Mouse (Mus musculus) CH12.LX (cell line): Measurements from ENCODE around the gene Mcmbp. TPM values are rescaled to one million over a fixed set of nuclear protein-coding genes. Genes with fewer than 3 reads are reported as not detected.

Experiments used
- DNase-seq: peaks from one replicate; pipeline ENCODE4 v3.0.0-alpha.2; 2013; ENCODE audit errors: extremely low read depth
- H3K27ac ChIP-seq: 2 replicates; pipeline ENCODE4 v1.5.1; 2012; ENCODE audit warnings: low read depth, mild to moderate bottlenecking, control low read depth, moderate library complexity; ENCODE audit not compliant: insufficient read depth
- H3K27me3 ChIP-seq: replicated peaks from 2 replicates; pipeline ENCODE3; 2012; ENCODE audit warnings: inconsistent platforms
- H3K36me3 ChIP-seq, 2 experiments: replicated peaks in 1 of 2; 2 replicates each; pipeline versions ENCODE3 to v1.6.1; 2012; ENCODE audit warnings: inconsistent platforms in 1 of 2, low read length in 1 of 2, mild to moderate bottlenecking in 1 of 2, mixed read lengths in 1 of 2, moderate library complexity in 1 of 2; ENCODE audit not compliant: control insufficient read depth in 1 of 2, insufficient read depth in 1 of 2
- H3K4me1 ChIP-seq, 2 experiments: 2 replicates each; pipeline ENCODE4 v1.6.1; 2012; ENCODE audit warnings: inconsistent platforms in 1 of 2, moderate library complexity in 1 of 2; ENCODE audit not compliant: insufficient read depth in 2 of 2, control insufficient read depth in 1 of 2
- H3K4me2 ChIP-seq: 2 replicates; pipeline ENCODE4 v1.6.1; 2012; ENCODE audit warnings: low read depth, mild to moderate bottlenecking, control low read depth; ENCODE audit not compliant: poor library complexity, insufficient read depth, severe bottlenecking
- H3K4me3 ChIP-seq, 3 experiments: fragments of 150-350 bp in 1 of 3; sonication (generic) in 1 of 3; replicated peaks in 1 of 3; 2 replicates each; pipeline versions ENCODE3 to v1.5.1; 2011 to 2012; ENCODE audit warnings: low read depth in 2 of 3, low read length in 2 of 3, mild to moderate bottlenecking in 2 of 3, moderate library complexity in 2 of 3, control low read depth in 1 of 3, improper control_type of control experiment in 1 of 3, inconsistent platforms in 1 of 3, mixed read lengths in 1 of 3; ENCODE audit not compliant: poor library complexity in 1 of 3
- H3K79me2 ChIP-seq: replicated peaks from 2 replicates; pipeline ENCODE4 v1.6.1; 2012; ENCODE audit warnings: mild to moderate bottlenecking, moderate library complexity; ENCODE audit not compliant: control insufficient read depth, poor library complexity, insufficient read depth, severe bottlenecking; ENCODE audit errors: extremely low read depth
- H3K9ac ChIP-seq: 2 replicates; pipeline ENCODE4 v1.6.1; 2012; ENCODE audit warnings: low read depth, mild to moderate bottlenecking, control low read depth, moderate library complexity; ENCODE audit not compliant: insufficient read depth
- H3K9me3 ChIP-seq: replicated peaks from 2 replicates; pipeline ENCODE3; 2012; ENCODE audit warnings: low read length, inconsistent platforms, mixed read lengths
- BHLHE40 ChIP-seq: IDR thresholded peaks from 2 replicates; pipeline ENCODE4 v1.6.1; 2011; ENCODE audit warnings: mild to moderate bottlenecking, low read depth, low read length, improper control_type of control experiment
- CHD1 ChIP-seq: IDR thresholded peaks from 2 replicates; pipeline ENCODE4 v1.6.1; 2012; ENCODE audit warnings: low read depth, low read length, improper control_type of control experiment, inconsistent platforms
- E2F4 ChIP-seq: IDR thresholded peaks from 2 replicates; pipeline ENCODE4 v1.6.1; 2011; ENCODE audit warnings: low read depth, low read length, improper control_type of control experiment; ENCODE audit not compliant: insufficient replicate concordance
- ELF1 ChIP-seq: IDR thresholded peaks from 2 replicates; pipeline ENCODE4 v1.6.1; 2014; ENCODE audit warnings: low read depth, mild to moderate bottlenecking, inconsistent platforms, low read length, improper control_type of control experiment
- EP300 ChIP-seq: IDR thresholded peaks from 2 replicates; pipeline ENCODE4 v1.6.1; 2011; ENCODE audit warnings: low read length, improper control_type of control experiment
- ETS1 ChIP-seq: conservative IDR thresholded peaks from 2 replicates; pipeline ENCODE4 v1.6.1; 2012; ENCODE audit warnings: low read depth, mild to moderate bottlenecking, inconsistent platforms, low read length, improper control_type of control experiment, moderate library complexity
- GABPA ChIP-seq: IDR thresholded peaks from 2 replicates; pipeline ENCODE4 v1.6.1; 2012; ENCODE audit warnings: low read depth, low read length, improper control_type of control experiment, inconsistent platforms; ENCODE audit not compliant: insufficient replicate concordance
- HCFC1 ChIP-seq: IDR thresholded peaks from 2 replicates; pipeline ENCODE4 v1.6.1; 2012; ENCODE audit warnings: low read depth, mild to moderate bottlenecking, inconsistent platforms, low read length, improper control_type of control experiment
- IRF4 ChIP-seq: IDR thresholded peaks from 2 replicates; pipeline ENCODE4 v1.6.1; 2014; ENCODE audit warnings: low read depth, mild to moderate bottlenecking, inconsistent platforms, low read length, improper control_type of control experiment
- JUN ChIP-seq: IDR thresholded peaks from 2 replicates; pipeline ENCODE4 v1.6.1; 2011; ENCODE audit warnings: low read depth, mild to moderate bottlenecking, low read length, improper control_type of control experiment, moderate library complexity; ENCODE audit not compliant: insufficient read depth
- JUND ChIP-seq: conservative IDR thresholded peaks from 2 replicates; pipeline ENCODE4 v1.6.1; 2011; ENCODE audit warnings: low read depth, low read length, improper control_type of control experiment
- KAT2A ChIP-seq: IDR thresholded peaks from 2 replicates; pipeline ENCODE4 v1.6.1; 2012; ENCODE audit warnings: low read length, improper control_type of control experiment, inconsistent platforms; ENCODE audit not compliant: insufficient replicate concordance
- MAX ChIP-seq: IDR thresholded peaks from 2 replicates; pipeline ENCODE4 v1.6.1; 2011; ENCODE audit warnings: low read length, improper control_type of control experiment
- MEF2A ChIP-seq: IDR thresholded peaks from 2 replicates; pipeline ENCODE4 v1.6.1; 2014; ENCODE audit warnings: low read depth, mild to moderate bottlenecking, inconsistent platforms, low read length, improper control_type of control experiment, borderline replicate concordance
- MXI1 ChIP-seq: IDR thresholded peaks from 2 replicates; pipeline ENCODE4 v1.6.1; 2011; ENCODE audit warnings: mild to moderate bottlenecking, low read depth, low read length, improper control_type of control experiment
- MYC ChIP-seq: IDR thresholded peaks from 2 replicates; pipeline ENCODE4 v1.6.1; 2011; ENCODE audit warnings: low read depth, mild to moderate bottlenecking, improper control_type of control experiment, low read length
- NELFE ChIP-seq: IDR thresholded peaks from 2 replicates; pipeline ENCODE4 v1.6.1; 2011; ENCODE audit warnings: low read depth, low read length, improper control_type of control experiment
- NRF1 ChIP-seq: IDR thresholded peaks from 2 replicates; pipeline ENCODE4 v1.6.1; 2014; ENCODE audit warnings: low read depth, mild to moderate bottlenecking, inconsistent platforms, low read length, improper control_type of control experiment, moderate library complexity
- PAX5 ChIP-seq: IDR thresholded peaks from 2 replicates; pipeline ENCODE4 v1.6.1; 2012; ENCODE audit warnings: low read length, inconsistent platforms, mixed read lengths
- POLR2A ChIP-seq: IDR thresholded peaks from 2 replicates; pipeline ENCODE4 v1.6.1; 2011; ENCODE audit warnings: low read depth, mild to moderate bottlenecking, improper control_type of control experiment, low read length
- RAD21 ChIP-seq: IDR thresholded peaks from 2 replicates; pipeline ENCODE4 v1.6.1; 2011; ENCODE audit warnings: low read depth, mild to moderate bottlenecking, low read length, improper control_type of control experiment, moderate library complexity
- RCOR1 ChIP-seq: conservative IDR thresholded peaks from 2 replicates; pipeline ENCODE4 v1.6.1; 2012; ENCODE audit warnings: low read depth, mild to moderate bottlenecking, inconsistent platforms, low read length, improper control_type of control experiment
- SIN3A ChIP-seq: IDR thresholded peaks from 2 replicates; pipeline ENCODE4 v1.6.1; 2012; ENCODE audit warnings: low read length, improper control_type of control experiment, inconsistent platforms
- SMC3 ChIP-seq: IDR thresholded peaks from 2 replicates; pipeline ENCODE4 v1.6.1; 2011; ENCODE audit warnings: low read depth, low read length, improper control_type of control experiment
- TBP ChIP-seq: conservative IDR thresholded peaks from 2 replicates; pipeline ENCODE4 v1.6.1; 2011; ENCODE audit warnings: low read depth, low read length, improper control_type of control experiment
- TCF12 ChIP-seq: IDR thresholded peaks from 2 replicates; pipeline ENCODE4 v1.6.1; 2014; ENCODE audit warnings: low read depth, mild to moderate bottlenecking, inconsistent platforms, low read length, improper control_type of control experiment
- UBTF ChIP-seq: IDR thresholded peaks from 2 replicates; pipeline ENCODE4 v1.6.1; 2012; ENCODE audit warnings: low read depth, mild to moderate bottlenecking, inconsistent platforms, low read length, improper control_type of control experiment, moderate library complexity
- USF1 ChIP-seq: IDR thresholded peaks from 2 replicates; pipeline ENCODE4 v1.6.1; 2014; ENCODE audit warnings: low read depth, mild to moderate bottlenecking, inconsistent platforms, low read length, improper control_type of control experiment
- USF2 ChIP-seq: conservative IDR thresholded peaks from 2 replicates; pipeline ENCODE4 v1.6.1; 2011; ENCODE audit warnings: low read depth, low read length, improper control_type of control experiment
- ZC3H11A ChIP-seq: IDR thresholded peaks from 2 replicates; pipeline ENCODE4 v1.6.1; 2012; ENCODE audit warnings: low read depth, mild to moderate bottlenecking, inconsistent platforms, low read length, improper control_type of control experiment
- ZKSCAN1 ChIP-seq: IDR thresholded peaks from 2 replicates; pipeline ENCODE4 v1.6.1; 2012; ENCODE audit warnings: low read depth, inconsistent platforms, low read length, improper control_type of control experiment, borderline replicate concordance
- ZNF384 ChIP-seq: IDR thresholded peaks from 2 replicates; pipeline ENCODE4 v1.6.1; 2012; ENCODE audit warnings: low read depth, low read length, improper control_type of control experiment, inconsistent platforms
- dilution Hi-C: fragments of 300-500 bp; cut with MboI; formaldehyde crosslinking; loops from 2 replicates; pipeline ENCODE4 v1.14.3; 2020; ENCODE audit warnings: low sequenced_read_pairs; ENCODE audit not compliant: extremely low pct_unique_long_range_greater_than_20kb, extremely low pct_ligation_motif_present
- in situ Hi-C: fragments of 300-500 bp; cut with MboI; formaldehyde crosslinking; loops from 3 replicates; pipeline ENCODE4 v1.14.3; 2019; ENCODE audit warnings: low sequenced_read_pairs, low pct_ligation_motif_present, low pct_unique_long_range_greater_than_20kb, mixed read lengths
- polyA plus RNA-seq: library from polyadenylated mRNA; unstranded; fragments of >175 nt; gene quantifications from 2 replicates; pipeline ENCODE4 v1.2.1, GENCODE M21; 2012; ENCODE audit warnings: low read depth; ENCODE audit not compliant: insufficient read length
- total RNA-seq, 2 experiments: library from RNA; depleted of rRNA; stranded (reverse); fragments of 300-350 nt in 1 of 2; fragments of >200 nt in 1 of 2; gene quantifications; 2 replicates each; pipeline ENCODE4 v1.2.3; 2012 to 2014

The Mcmbp gene
- total and polyA plus RNA-seq, 3 experiments: 45.2 to 75.7 (median 69.4) TPM

DNA sequence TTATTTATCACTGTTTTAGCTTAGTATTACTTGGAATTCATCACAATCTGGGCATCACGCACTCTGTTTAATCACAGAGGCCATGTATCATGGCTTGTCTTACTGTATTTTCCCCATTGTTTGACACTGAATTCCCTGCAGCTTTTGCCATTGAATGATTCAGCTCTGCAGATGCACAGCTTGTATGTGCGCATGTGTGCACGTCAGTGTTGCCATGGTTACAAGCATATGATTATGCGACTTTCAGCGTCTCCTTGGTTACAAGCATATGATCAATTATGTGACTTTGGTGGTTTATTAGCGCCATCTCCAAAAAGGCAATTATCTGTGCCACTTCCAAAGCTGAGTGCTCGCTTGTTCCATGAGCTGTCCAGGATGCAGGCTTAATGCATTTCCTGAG is 49.5 kb downstream of the Mcmbp start:
- dilution Hi-C loops (no loop called here), in situ Hi-C loops (no loop called here)
- no peak overlapping the region for H3K27ac ChIP-seq
- H3K4me2 ChIP-seq: no peak overlapping the region
- H3K36me3 ChIP-seq: peaks cover 11 to 41% of the 10 kb centered on the region in 2 experiments
- no peak overlapping the region for H3K9ac ChIP-seq
- no peaks in the 10 kb centered on the region for H3K27me3 ChIP-seq
- no peak for TF ChIP-seq PAX5
- no peak for TF ChIP-seq ELF1
- TF ChIP-seq ZKSCAN1: no peak
- TF ChIP-seq SMC3: no peak
- TF ChIP-seq IRF4: no peak
- peaks cover 0 to 7% of the 10 kb centered on the region in 2 experiments; a peak in 1 of 4 replicates for H3K4me1 ChIP-seq
- no peaks in the 10 kb centered on the region for H3K79me2 ChIP-seq
- no peaks in the 10 kb centered on the region for H3K9me3 ChIP-seq
- H3K4me3 ChIP-seq: no peak overlapping the region
- no peak for DNase-seq

DNA sequence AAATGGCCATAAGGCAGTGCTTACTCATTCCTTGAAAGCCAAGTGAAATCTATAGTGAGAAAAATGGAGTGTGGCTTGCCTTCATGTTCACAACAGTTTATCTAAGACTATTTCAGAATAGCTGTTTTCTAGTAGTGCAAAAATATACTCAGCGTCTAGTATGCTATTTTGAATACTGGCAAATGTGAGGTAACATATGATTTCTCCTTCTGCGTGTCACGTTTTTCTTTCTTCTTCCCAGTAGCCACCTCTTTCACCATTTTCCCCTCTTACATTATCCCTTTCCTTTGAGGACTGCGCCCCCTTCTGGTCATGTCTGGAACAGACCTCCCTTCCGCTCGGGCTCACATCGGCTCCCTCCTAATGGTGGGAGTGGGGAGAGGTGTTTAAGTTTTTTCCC is 50.2 kb downstream of the Mcmbp start:
- peaks cover 11 to 42% of the 10 kb centered on the region in 2 experiments for H3K36me3 ChIP-seq
- no peaks in the 10 kb centered on the region for H3K79me2 ChIP-seq
- H3K9me3 ChIP-seq: no peaks in the 10 kb centered on the region
- H3K4me3 ChIP-seq: no peak overlapping the region
- H3K27me3 ChIP-seq: no peaks in the 10 kb centered on the region
- H3K9ac ChIP-seq: no peak overlapping the region
- dilution Hi-C loops: no loop called here
- in situ Hi-C loops: no loop called here
- H3K4me2 ChIP-seq: peak overlapping the region; percentile 45; the same call in 1 of the 2 replicates
- peak; percentile 76 for DNase-seq
- H3K4me1 ChIP-seq: peaks cover 0 to 7% of the 10 kb centered on the region in 2 experiments; a peak in 1 of 4 replicates
- H3K27ac ChIP-seq: no peak overlapping the region
- TF ChIP-seq USF2 (no peak), HCFC1 (peak; percentile 39; the same call in 1 of the 2 replicates), GABPA (no peak), MEF2A (peak; percentile 47; the same call in 1 of the 2 replicates), JUN (peak; percentile 38; the same call in 1 of the 2 replicates), KAT2A (no peak), RCOR1 (0 out of 2 replicates have a peak, but pooled peaks have one; percentile 49), ETS1 (no peak), TCF12 (no peak), USF1 (no peak), MAX (peak; percentile 42; the same call in 1 of the 2 replicates), IRF4 (peak; percentile 82), E2F4 (no peak), BHLHE40 (peak; percentile 94), PAX5 (no peak), EP300 (peak; percentile 58; the same call in 1 of the 2 replicates), JUND (peak; percentile 78), ZKSCAN1 (no peak), NELFE (no peak), SIN3A (no peak), TBP (0 out of 2 replicates have a peak, but pooled peaks have one; percentile 8), NRF1 (no peak), UBTF (no peak), ELF1 (peak; percentile 27; the same call in 1 of the 2 replicates), MXI1 (no peak), ZNF384 (no peak), CHD1 (no peak), MYC (peak; percentile 76), ZC3H11A (peak; percentile 83), POLR2A (0 out of 2 replicates have a peak, but pooled peaks have one; percentile 22), RAD21 (peak; percentile 97), SMC3 (peak; percentile 93)
